Mouse (Mus musculus): ENCODE results near the gene Nol3.
"Not testable (repeated sequence)": the region's sequence is repeated elsewhere in the genome, so short reads cannot be mapped to it uniquely, and the experiment has no call there.

Gene Nol3

DNA sequence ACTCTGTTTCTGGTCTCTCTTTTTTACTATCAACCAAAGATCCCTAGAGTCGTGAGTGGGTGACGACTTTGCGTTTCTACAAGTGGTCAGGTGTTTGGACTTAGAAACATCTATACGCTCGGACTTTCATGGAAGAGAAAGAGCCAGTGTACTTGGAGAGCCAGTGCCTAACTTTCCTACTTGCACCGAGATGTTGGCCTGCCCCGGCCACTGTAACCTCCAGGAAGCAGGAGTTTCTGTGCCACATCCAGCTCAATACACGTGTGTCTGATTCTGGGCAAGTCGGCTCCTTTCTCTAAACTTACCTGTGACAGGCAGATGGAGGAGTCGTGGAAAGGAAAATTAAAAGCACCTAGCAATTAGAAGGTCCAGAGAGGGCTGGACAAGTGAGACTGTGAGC lies at the start of gene Nol3:
TSS of gene Nol3 (plus strand) at position 301 of the 400 bp plus-strand sequence.
- no peak for DNase-seq

GRCm38 (mm10) chr8:105231503-105232320 lies 44.2 kb upstream of the Nol3 start:
- no peak for DNase-seq

GRCm38 (mm10) chr8:105232321-105232693 lies 43.6 kb upstream of the Nol3 start:
- not testable (repeated sequence) for DNase-seq

GRCm38 (mm10) chr8:105233126-105233935 lies 42.6 kb upstream of the Nol3 start:
- DNase-seq = no peak

DNA sequence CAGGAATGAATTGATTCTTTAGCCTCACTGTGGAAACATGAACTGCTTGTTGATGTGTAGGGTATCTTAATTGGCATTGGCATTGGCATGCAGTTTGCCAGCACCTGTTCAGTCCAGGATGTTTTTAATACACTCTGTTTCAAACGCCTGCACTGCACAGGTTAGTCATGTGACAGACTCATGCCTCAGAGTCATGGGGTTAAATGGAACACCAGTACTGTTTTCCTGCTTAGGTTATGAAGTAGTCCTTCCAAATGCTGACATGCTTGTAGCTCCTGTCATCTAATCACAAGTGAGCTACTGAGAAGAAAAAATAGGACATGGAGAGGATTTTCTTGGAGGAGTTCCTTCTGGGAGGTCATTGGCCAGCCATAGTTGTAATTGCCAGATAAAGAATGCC lies 40.7 kb upstream of the Nol3 start:
- DNase-seq = no peak

DNA sequence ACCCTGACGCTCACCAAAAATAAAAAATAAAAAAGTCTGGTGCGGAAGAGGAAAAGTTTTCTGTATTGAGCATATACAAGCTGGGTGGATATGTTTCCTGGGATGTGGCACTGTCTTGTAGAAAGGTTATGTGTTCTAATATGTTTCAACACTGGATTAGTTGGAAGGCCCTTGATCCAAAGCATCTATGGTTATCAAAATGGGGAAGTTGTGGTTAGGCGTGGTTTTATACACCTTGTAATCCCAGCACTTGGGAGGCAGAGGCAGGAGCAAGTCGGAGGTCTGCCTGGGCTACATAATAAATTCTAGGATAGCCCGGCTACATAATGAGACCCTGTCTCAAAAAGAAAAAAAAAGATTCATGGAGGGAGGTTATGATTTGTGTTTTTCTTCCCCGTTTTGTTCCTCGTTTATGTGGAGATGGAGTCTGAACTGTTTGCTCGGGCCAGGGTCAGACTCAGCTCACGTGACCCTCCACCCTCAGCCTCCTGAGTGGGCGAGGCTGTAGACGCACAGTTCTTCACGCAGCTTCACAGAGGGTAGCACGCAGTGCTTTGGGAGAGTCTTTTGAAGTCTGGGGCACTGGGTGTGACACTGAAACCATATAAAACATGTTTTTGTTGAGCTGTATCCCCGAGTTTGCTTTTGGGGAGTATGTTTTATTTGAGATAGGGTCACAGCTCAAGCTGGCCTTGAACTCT lies 38.3 kb upstream of the Nol3 start:
- no peak for DNase-seq

DNA sequence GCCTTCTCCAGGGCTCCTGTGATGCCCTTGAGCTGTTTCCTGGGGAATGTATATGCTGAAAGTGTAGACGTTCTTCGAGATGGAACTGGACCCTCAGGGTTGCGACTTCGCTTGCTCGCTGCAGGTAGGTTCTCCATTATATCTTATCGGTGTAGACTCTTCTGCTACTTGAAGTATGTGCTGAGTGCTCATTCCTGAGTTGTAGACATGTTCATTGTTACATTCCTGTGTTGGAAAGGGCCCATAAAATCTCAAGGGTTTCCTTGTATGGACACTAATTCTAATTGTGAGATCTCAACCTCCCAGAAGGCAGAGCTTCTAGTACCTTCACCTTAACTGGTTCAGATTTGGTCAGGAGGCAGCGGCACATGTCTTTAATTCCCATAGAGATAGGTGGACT lies 34.9 kb upstream of the Nol3 start:
- DNase-seq = no peak

GRCm38 (mm10) chr8:105251954-105252353 lies 24.0 kb upstream of the Nol3 start:
- DNase-seq = no peak

GRCm38 (mm10) chr8:105252680-105253537 lies 23.0 kb upstream of the Nol3 start:
- DNase-seq = no peak

- DNase-seq = no peak
Measured at GRCm38 (mm10) chr8:105253766-105254151, 22.2 kb upstream of the Nol3 start.

DNA sequence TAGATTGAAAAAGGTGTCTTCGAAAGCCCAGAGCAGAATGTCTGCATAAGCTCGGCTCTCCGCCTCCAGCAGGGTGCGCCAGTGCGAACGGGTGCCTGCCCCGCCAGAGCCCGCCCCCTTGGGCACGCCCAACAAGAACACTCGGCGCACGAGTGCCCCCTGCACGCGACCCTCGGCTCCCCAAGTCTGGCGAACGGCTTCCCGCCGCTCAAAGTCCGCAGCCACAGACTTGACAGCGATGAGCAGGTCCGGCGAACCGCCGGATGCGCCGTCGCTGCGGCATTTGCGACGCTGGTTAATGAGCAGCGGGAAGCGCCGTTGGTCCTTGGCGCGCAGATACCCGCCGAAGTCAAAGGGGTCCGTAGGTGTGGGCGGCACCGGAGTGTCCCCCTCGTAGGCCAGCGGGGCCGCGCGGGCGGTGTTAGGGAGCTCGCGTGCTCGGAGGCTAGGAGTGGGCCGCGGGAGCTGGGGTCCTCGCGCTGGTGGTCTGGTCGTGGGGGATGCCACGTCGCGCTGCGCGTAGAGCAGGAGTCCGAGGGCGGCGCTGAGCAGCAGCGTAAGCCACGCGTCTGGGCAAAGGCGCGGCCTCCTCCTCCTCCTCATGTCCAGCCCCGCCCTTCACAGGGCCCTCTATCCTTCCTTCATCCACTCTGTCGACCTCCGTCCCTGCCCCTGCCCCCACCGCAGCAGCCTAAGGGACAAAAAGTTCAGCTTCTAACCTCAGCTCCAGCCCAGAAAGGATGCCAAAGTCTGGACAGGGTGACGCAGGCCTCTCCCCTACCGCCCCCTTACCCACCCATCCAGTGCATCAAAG lies 21.6 kb upstream of the Nol3 start:
- DNase-seq = peak; percentile 86 to 87

DNA sequence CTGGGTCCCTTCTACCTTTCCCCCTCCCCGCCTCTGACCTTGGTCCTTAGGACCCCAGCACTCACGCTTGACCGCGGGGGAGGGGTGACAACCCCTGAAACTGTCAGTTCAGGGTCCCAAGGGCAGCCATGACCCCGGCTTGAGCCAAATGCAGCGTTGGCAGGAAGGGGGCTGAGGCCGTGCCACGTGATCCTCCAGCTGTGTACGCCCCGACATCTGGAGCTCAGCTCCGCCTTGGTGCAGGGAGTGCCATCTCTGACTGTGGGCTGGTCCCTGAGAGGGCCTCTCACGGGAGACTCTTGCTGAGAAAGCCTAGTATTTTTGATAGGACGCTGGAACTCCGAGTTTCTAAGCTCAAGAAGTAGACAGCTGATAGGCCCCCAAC lies 21.0 kb upstream of the Nol3 start, which contains the start of gene B3gnt9:
TSS of gene B3gnt9 (minus strand) at position 188 of the 385 bp plus-strand sequence.
- peak in 1 of 2 experiments; percentile 21 for DNase-seq

DNA sequence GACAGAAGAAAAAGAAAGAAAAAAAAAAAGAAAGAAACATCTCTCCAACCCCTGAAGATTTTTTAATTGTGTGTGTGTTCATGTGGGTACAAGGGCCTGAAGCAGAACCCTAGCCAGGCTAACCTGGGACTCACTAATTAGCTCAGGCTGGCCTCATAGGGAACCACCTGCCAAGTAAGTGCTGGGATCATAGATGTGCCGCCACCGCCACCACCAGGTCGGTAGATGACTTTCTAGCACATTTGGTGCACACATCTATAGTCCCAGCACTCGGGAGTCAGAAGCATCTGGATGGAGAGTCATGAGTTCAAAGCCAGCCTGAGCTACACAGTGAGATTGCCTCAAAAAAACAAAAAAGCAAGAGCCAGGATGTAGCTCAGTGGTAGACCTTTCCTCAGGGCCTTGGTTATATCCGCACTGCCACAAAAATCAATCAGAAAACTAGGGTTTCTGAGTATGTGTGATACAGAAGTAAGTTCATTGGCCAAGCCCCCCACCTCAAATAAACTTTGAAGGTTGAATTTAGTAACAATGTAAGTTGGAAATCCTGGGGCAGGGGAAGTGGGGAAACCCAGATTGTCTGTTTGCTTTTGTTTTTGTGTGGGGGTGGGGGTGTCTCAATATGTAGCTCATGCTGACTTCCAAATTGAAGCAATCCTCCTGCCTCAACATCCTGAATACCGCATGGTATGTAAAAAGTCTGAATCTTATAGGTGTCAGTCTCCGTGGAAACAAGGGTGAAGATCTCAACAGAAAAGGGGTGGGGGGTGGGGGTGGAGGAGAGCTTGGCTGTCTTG lies 18.4 kb upstream of the Nol3 start:
- no peak for DNase-seq

DNA sequence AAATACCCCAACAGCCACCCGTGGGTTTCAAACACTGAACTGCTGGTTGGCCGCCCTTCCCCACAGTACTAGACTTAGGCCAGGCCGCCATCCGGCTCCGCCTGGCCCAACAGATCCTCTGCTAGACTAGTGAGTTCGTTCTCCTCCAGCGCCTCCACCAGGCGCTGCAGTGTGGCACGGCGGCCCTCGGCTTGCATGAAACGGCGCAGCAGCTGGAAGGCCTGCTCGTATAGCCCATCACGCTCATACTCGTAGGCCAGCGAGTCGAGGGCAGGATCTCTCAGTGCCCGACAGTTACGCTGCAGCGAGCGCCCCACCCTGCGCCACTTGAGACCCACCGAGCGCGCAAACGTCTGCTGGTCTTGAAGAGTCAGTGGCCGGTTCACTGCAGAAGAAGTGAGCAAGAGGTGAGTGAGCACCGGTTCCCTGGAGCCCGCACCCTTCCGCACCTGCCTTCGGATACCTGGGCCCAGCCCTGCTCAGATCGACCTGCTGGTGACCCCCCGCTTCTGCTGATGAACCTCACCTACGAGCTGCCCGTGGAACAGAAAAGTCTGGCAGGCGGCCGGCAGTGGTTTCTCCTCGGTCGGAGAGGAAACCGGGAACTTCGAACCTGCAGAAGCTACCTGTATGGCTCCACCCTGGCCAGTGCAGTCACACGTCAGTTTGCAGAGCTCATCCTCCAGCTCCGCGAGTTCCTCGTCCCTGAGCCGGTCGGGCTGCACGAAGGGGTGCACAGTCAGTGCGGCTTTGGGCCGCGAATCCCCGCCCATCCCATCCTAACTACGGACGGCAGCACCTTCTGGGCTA lies 16.8 kb upstream of the Nol3 start:
- peak in 1 of 2 experiments; percentile 32 for DNase-seq

DNA sequence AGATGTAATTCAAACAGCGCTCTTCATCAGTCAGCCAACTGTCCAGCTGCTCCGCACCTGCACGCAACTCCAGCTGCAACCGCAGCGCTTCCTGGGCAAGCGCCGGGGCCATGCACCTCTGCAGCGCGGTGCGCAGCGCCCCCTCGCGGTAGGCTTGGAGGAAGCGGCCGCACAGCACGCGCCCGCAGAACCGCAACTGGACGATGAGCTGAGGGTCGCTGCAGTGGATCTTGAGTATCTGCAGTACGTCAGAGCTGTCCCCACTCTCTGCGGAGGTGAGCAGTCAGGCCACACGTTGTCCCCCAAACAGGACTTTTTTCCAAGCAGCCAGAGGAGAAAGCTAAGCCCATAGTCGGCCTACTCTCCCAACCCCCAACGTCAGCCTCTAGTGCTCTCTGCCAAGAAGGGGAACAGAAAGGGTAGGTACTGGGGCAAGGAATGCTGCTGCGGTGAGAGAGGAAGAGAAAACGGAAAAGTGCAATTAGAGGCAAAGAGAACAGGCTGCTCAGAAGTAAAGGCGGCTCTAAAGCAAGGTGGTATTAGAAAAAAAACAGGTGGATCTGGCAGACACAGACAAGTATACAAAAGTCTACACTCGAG lies 16.1 kb upstream of the Nol3 start:
- DNase-seq = peak; percentile 61 to 84

DNA sequence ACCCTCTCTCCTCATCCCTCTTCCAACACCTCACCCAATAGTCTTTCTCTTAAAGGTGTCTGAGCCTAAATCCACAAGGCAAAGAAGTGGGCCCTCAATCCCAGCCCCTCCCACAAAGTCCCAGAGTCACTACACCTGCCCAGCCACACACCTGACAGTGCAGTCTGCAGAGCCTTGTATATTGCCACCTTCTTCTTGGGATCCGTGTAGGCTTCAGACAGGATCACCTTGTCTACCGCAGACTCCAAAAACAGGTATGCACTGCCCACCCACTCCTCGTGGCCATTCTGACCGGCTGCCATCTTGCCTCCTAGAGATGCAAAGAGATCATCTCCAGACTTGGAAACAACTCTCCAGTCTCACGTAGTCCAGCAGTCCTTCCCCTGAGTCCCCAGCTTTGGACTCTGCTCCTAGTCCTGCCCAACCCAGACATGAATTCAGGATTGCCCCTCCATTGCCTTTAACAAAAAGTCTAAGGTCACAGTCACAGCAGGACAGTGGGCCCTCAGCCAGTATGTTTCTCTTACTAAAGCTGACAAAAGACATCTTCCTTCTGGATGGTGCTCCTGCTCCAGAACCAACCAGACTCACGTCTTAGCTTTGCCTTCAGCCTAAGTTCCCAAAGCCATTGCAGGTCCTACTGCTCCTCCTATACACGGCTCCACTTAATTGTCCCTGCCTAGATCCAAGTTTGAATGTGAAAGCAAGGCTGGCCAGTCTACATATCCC lies 15.4 kb upstream of the Nol3 start:
- DNase-seq = no peak

GRCm38 (mm10) chr8:105261326-105261980 lies 14.5 kb upstream of the Nol3 start:
- no peak for DNase-seq
